Mouse (Mus musculus): ENCODE data around the gene Orai1.

GRCm38 (mm10) chr5:123014753-123015701 is at the start of gene Orai1:
- 0 out of 2 replicates have a peak, but pooled peaks have one; percentile 10 for TF ChIP-seq CTCF (IDR thresholded peaks at IDR 0.05; ENCODE audit: extremely low read depth, insufficient read length, insufficient replicate concordance, low read depth, low read length)
- TF ChIP-seq POLR2A (IDR thresholded peaks at IDR 0.05; ENCODE audit: low read depth, low read length) = peak; percentile 58; the same call in 1 of the 2 replicates

Data from small intestine, adult 2 months (tissue).